Mouse (Mus musculus) forebrain, postnatal 0 days (tissue): Measurements from ENCODE around the gene Dab2ip. TPM values are rescaled to one million over a fixed set of nuclear protein-coding genes. Genes with fewer than 3 reads are reported as not detected.

Experiments
- ATAC-seq: fragments of 200-750 bp; cut with Nextera tagmentation; 2 replicates; pipeline ENCODE4 v1.8.0; 2017; ENCODE audit warnings: mild to moderate bottlenecking, moderate library complexity
- DNase-seq: peaks from one replicate; pipeline ENCODE4 v3.0.0-alpha.2; 2015
- H3K27ac ChIP-seq: fragments of 300-500 bp; sonication (generic); 2 replicates; pipeline ENCODE4 v1.5.1; 2014; ENCODE audit warnings: low read depth, mild to moderate bottlenecking, antibody characterized with exemption, low read length, moderate library complexity, mixed read lengths
- H3K27me3 ChIP-seq: fragments of 300-500 bp; sonication (generic); 2 replicates; pipeline ENCODE4 v1.6.1; 2014; ENCODE audit warnings: mild to moderate bottlenecking, low read length, mixed read lengths; ENCODE audit not compliant: insufficient read depth
- H3K36me3 ChIP-seq: fragments of 300-500 bp; sonication (generic); 2 replicates; pipeline ENCODE4 v1.6.1; 2014; ENCODE audit warnings: mild to moderate bottlenecking, moderate library complexity; ENCODE audit not compliant: insufficient read depth
- H3K4me1 ChIP-seq: fragments of 300-500 bp; sonication (generic); 2 replicates; pipeline ENCODE4 v1.6.1; 2014; ENCODE audit warnings: antibody characterized with exemption; ENCODE audit not compliant: insufficient read depth
- H3K4me2 ChIP-seq: fragments of 300-500 bp; sonication (generic); 2 replicates; pipeline ENCODE4 v1.6.1; 2014; ENCODE audit warnings: low read depth, mild to moderate bottlenecking, moderate library complexity
- H3K4me3 ChIP-seq: fragments of 300-500 bp; sonication (generic); 2 replicates; pipeline ENCODE4 v1.5.1; 2014; ENCODE audit warnings: low read depth, low read length, mixed read lengths
- H3K9ac ChIP-seq: fragments of 300-500 bp; sonication (generic); 2 replicates; pipeline ENCODE4 v1.6.1; 2014; ENCODE audit warnings: mild to moderate bottlenecking
- H3K9me3 ChIP-seq: fragments of 300-500 bp; sonication (generic); 2 replicates; pipeline ENCODE4 v1.6.1; 2016; ENCODE audit warnings: low read length
- CTCF ChIP-seq: sonication (generic); IDR thresholded peaks from 2 replicates; pipeline ENCODE4 v1.5.1; 2016; ENCODE audit warnings: antibody characterized with exemption, control low read depth, low read depth
- WGBS: fragments of 180-500 bp; shearing (Covaris S2); extraction: QIAGEN DNeasy Blood & Tissue Kit; methylation state at CpG from one replicate; pipeline ENCODE4 v1.1.7; 2014; 5-methylcytosine and 5-hydroxymethylcytosine counted together
- polyA plus RNA-seq: library from polyadenylated mRNA; unstranded; fragments of >200 nt; fragmentation: Nextera tagmentation; extraction: Ambion mirVana; gene quantifications from 2 replicates; pipeline ENCODE4 v1.2.1, GENCODE M21; 2015
- total RNA-seq: library from RNA; depleted of rRNA; stranded (reverse); fragments of >200 nt; gene quantifications from 2 replicates; pipeline ENCODE4 v1.2.3, GENCODE M21; 2014

The Dab2ip gene
- total and polyA plus RNA-seq, 2 experiments from 2014 or later, result 65.4 to 119 TPM

DNA sequence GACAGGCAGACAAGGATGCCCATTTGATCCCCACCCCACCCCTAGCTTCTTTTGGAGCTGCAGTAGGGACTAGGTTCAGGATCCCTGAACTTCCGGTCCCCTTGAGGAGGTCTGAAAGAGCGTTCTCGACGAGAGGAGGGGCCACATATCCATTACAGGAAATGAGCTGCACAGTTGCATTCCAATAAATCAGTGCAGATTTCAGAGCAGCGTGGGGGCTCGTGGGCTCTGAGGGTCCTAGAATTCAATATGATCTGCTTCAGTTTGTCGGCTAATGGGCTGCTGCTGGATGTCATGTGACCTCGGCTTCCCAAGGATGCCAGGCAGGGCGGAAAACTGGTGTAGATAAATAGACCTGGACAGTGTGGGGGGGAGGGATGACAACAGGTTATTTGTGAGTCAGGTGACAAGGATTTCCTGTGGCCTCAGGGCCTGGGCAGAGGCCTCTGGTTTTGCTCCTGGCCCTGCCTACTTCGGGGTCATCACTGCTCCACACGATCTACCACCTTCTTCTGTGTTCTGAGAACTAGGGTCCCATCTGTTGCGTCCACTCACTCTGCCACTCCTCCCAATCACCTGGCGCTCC is 181.7 kb downstream of the Dab2ip start:
- Histone ChIP-seq H3K27ac (no peak overlapping the region), H3K4me3 (no peak overlapping the region)
- 80% methylated on average over 13 of the region's 13 CpGs for WGBS

DNA sequence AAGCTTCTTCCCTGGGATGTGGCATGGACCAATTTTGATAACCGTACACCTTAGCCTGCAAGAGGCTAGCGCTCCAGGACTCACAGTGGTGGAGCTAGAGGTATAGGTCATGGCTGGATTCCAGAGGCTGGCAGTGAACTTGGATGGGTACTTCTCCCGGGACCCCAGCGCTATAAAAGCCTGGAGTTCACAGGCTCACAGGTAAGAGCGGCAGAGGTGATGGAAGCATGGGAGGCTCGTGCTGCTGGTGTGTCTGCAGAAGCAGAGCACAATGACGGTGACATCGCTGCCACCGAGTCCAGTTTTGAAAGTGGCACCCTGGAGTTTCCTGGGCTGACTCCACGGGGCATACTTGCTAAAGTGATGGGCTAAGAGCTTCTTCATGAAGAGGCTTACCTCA is 187.8 kb downstream of the Dab2ip start:
- Histone ChIP-seq H3K4me3 (no peak overlapping the region), H3K4me2 (no peak overlapping the region), H3K9me3 (no peaks in the 10 kb centered on the region), H3K27ac (no peak overlapping the region), H3K36me3 (no peaks in the 10 kb centered on the region), H3K27me3 (no peaks in the 10 kb centered on the region), H3K9ac (no peak overlapping the region), H3K4me1 (peaks cover 21% of the 10 kb centered on the region; the same call in 1 of the 2 replicates)
- no peak for DNase-seq
- ATAC-seq, result no peak
- TF ChIP-seq CTCF, result no peak
- WGBS, result 82% methylated on average over 10 of the region's 10 CpGs

More for the DNA sequence above, 181.7 kb downstream of the Dab2ip start:
- DNase-seq (no peak), ATAC-seq (no peak)
- Histone ChIP-seq H3K4me2 (no peak overlapping the region), H3K27me3 (no peaks in the 10 kb centered on the region), H3K4me1 (no peaks in the 10 kb centered on the region), H3K9ac (no peak overlapping the region), H3K36me3 (no peaks in the 10 kb centered on the region), H3K9me3 (no peaks in the 10 kb centered on the region)
- no peak for TF ChIP-seq CTCF

DNA sequence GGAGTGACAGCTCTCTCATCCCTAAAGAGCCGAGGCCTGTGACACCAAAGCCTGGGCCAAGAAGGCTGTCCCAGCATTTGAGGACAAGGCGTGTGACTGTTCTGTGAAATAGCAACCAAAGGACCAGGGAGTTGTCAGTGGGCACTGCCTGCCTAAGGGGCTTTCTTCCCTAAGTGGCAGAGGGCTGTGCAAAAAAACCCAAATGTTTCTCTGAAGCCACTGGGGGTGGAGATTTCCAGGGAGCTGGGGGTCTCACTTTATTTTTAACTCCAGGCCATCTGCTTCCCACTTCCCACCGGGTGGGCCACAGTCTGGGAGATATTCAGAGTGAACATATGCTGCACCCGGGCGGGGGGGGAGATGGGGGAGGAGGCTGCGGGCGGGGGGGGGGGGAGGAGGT is 188.6 kb downstream of the Dab2ip start:
- peak; percentile 69 for ATAC-seq
- H3K4me1 ChIP-seq, result peaks cover 21% of the 10 kb centered on the region; the same call in 1 of the 2 replicates

DNA sequence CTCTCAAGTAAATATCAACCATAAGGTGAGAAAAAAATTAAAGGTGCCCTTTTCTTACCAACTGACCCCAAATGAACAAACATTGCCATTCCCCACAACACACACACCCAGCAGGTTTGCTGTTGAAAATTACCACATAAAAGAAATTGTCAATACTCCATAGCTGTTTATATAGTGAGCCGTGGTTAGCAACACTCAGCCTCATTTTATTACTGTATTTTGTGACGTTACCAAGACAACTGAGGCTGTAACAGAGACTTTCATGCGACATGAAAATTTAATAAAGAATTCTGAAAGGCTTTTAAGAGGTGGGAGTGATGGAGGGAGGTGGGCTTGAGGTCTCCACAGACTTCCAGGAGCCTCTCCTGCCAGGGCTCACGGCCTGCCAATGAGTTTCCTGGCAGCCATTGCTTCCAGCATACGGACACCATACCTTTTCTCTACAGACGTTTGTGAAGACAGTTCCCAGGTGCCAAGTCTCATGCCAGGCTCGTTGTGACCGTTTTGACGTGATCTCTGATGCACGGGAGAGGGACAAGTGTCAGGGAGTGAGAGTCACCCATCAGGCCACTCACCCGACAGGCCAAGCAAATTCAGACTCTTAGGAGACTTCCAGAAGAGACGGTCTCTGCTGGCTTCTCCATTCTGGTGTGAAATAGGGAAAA is 189.4 kb downstream of the Dab2ip start:
- peaks cover 21% of the 10 kb centered on the region; the same call in 1 of the 2 replicates for H3K4me1 ChIP-seq

More for the DNA sequence above, 188.6 kb downstream of the Dab2ip start:
- Histone ChIP-seq H3K36me3 (no peaks in the 10 kb centered on the region), H3K9me3 (no peaks in the 10 kb centered on the region), H3K9ac (no peak overlapping the region), H3K4me2 (no peak overlapping the region), H3K4me3 (no peak overlapping the region), H3K27ac (0 out of 2 replicates have a peak overlapping the region, but pooled peaks have one; percentile 42), H3K27me3 (no peaks in the 10 kb centered on the region)
- peak; percentile 78 for DNase-seq
- TF ChIP-seq CTCF, result no peak
- 31% methylated on average over 6 of the region's 7 CpGs for WGBS

DNA sequence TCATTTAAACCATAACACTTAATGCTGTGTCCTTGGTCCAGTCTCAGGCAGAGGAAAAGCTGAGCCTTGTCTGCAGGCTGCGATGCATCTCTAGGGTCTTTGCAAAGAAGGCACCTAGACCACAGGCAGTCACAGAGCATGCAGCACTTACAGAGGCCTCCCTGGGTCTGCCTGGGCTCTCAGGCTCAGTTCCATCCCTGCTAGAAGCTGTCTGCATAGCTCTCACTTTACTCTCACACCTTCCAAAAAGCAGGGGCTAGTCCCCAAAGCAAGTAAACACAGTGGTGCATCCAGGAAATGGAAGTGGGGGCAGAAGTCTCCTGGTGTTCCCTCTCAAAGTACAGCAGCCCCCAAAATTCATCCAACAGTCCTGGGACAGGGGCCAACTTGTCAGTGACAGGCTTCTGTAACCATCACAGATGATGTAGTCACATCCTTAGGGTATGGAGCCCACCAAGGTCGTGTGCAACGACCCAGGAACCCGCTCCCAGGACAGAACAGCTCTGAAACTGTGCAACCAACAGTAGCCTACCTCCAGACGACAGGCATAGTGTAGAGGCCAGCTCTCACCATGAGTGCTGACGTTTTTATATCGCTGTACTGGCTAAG is 192.6 kb downstream of the Dab2ip start:
- no peak for TF ChIP-seq CTCF
- Histone ChIP-seq H3K4me3 (no peak overlapping the region), H3K27ac (no peak overlapping the region), H3K27me3 (no peaks in the 10 kb centered on the region), H3K9me3 (no peaks in the 10 kb centered on the region), H3K4me2 (no peak overlapping the region), H3K4me1 (peaks cover 21% of the 10 kb centered on the region; the same call in 1 of the 2 replicates), H3K36me3 (no peaks in the 10 kb centered on the region), H3K9ac (no peak overlapping the region)
- DNase-seq (no peak), ATAC-seq (no peak)
- 78% methylated on average over 7 of the region's 7 CpGs for WGBS

More for the DNA sequence above, 189.4 kb downstream of the Dab2ip start:
- 43% methylated on average over 12 of the region's 12 CpGs for WGBS
- DNase-seq (no peak), ATAC-seq (peak; percentile 50; the same call in 1 of the 2 replicates)
- no peak overlapping the region for H3K4me3 ChIP-seq
- 0 out of 2 replicates have a peak overlapping the region, but pooled peaks have one; percentile 29 for H3K27ac ChIP-seq
- H3K36me3 ChIP-seq, result no peaks in the 10 kb centered on the region
- H3K27me3 ChIP-seq, result no peaks in the 10 kb centered on the region
- no peak for TF ChIP-seq CTCF
- no peak overlapping the region for H3K9ac ChIP-seq
- H3K9me3 ChIP-seq, result no peaks in the 10 kb centered on the region
- no peak overlapping the region for H3K4me2 ChIP-seq

DNA sequence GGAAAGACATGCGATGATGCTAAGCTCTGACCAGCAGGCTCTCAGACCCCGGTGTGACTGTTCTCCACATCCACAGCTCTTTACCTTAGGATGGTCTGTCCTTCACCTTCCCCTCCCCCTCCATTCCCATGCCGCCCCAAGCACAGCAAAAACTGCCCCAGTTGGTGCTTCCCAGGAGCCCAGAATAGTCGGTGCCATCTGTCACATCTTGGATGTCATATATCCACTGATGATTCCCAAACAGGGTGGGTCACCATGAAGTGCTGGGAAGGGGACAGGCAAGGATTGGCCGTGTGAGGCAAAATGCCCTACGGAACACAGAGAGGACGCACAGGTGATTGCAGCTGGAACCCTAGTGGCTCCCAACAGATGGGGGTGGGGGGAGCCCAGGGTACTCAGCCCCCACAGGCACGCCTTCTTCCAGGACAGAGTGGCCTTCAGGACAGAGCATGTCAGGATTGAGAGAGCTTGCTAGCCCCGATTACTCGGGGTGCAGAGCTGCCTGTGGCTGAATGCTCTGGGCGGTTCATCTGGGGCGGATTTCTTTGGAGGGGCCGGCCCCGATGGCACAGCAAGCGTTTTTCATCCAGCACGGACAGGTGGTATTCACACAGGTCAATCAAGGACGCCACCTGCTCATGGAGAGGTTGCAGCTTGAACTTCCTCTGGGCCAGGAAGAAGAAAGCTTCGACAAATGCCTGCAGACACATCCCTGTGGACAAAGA is 193.9 kb downstream of the Dab2ip start:
- 82% methylated on average over 18 of the region's 18 CpGs for WGBS
- Histone ChIP-seq H3K4me1 (peaks cover 14% of the 10 kb centered on the region; the same call in 1 of the 2 replicates), H3K4me2 (no peak overlapping the region), H3K27ac (no peak overlapping the region), H3K9me3 (no peaks in the 10 kb centered on the region), H3K4me3 (no peak overlapping the region), H3K9ac (no peak overlapping the region), H3K27me3 (no peaks in the 10 kb centered on the region), H3K36me3 (no peaks in the 10 kb centered on the region)
- TF ChIP-seq CTCF, result no peak
- ATAC-seq (no peak), DNase-seq (no peak)
